Mouse (Mus musculus) neutrophil, adult 59 days (primary cell): Measurements from ENCODE around the gene Carmil2. TPM values are rescaled to one million over a fixed set of nuclear protein-coding genes. Genes with fewer than 3 reads are reported as not detected.

Source experiments
- total RNA-seq, 2 experiments: library from RNA; stranded (reverse); gene quantifications; 1 replicate in 1 of 2; 2 replicates in 1 of 2; pipeline ENCODE4 v1.2.4; 2023

Carmil2 gene
- 1 to 10 TPM; 9.4 to 9.7 TPM for total RNA-seq

GRCm38 (mm10) chr8:105685796-105686308 lies at the start of gene Carmil2:
Gene Carmil2 (plus strand): TSS chr8:105686274.

GRCm38 (mm10) chr8:105636963-105637510 lies 49.0 kb upstream of the Carmil2 start, which contains the start of gene Agrp:
Gene Agrp (minus strand): TSS chr8:105637393.

GRCm38 (mm10) chr8:105700966-105701824 lies 15.1 kb downstream of the Carmil2 start, which contains the start of the genes Acd and Pard6a:
Gene Acd (minus strand): TSS chr8:105701102.
Gene Pard6a (plus strand): TSS chr8:105701148.

DNA sequence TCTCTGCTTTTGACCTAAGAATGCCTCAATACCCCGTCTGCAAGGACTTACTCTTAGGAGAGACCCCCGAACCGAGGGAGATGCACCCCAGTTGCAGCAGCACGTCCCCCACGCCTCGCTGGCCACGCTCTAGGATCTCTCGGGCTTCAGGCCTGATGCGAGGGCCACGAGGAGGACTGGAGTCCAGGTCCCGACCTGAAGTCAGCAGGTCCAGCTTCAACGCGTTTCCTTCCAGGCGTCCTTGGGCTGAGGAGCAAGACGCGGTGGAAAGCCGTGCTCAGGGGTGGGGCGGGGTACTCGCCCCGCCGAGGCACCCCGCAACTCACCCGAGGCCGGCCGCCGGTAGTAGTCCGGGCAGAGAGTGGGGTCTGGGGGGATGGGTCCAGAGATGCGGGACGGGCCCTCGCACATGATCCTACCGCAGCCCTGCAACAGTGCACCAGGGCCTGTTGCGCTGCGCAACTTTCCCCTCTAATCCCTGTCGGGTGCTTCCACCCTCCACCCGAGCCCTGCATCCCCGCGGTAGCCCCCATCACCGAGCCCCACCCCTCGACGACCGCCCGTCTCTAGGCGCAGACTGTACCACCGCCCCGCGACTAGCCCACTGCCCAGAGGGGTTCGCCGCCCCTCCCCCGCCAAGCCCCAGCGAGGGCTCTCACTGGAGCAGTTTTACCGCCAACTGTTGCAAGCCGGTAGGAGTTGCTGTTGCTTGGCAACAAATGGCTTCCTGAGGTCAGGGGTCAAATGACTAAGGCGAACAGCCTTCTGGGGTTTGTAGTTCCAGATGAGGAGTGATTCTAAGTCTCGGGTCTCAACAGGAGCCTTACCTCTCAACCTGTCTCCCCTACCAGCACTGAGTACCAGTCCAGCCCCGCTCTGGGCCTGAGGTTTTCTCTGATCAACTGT lies 21.7 kb downstream of the Carmil2 start, which contains the start of the genes 4933405L10Rik and Enkd1:
TSS of gene 4933405L10Rik (plus strand) at position 158 of the 906 bp plus-strand sequence.
TSS of gene Enkd1 (minus strand) at position 713 of the 906 bp plus-strand sequence.

Other genes starting within 250 kb of the Carmil2 start
- 10 to 100 TPM; 10.9 to 18.1 TPM for gene Tppp3, start 214.7 kb upstream of the Carmil2 start, total RNA-seq
- gene Zdhhc1, start 189.4 kb upstream of the Carmil2 start, total RNA-seq: 1 to 10 TPM; 1.8 TPM
- not detected for gene Hsd11b2, start 167.5 kb upstream of the Carmil2 start, total RNA-seq
- 100 to 1,000 TPM; 142 to 159 TPM for gene Atp6v0d1, start 120.2 kb upstream of the Carmil2 start, total RNA-seq
- 10 to 100 TPM; 15.2 to 17.7 TPM for gene Ripor1, start 81.0 kb upstream of the Carmil2 start, total RNA-seq
- 100 to 1,000 TPM in 1 of 2 experiments, 10 to 100 TPM in 1; 93.2 to 103 TPM for gene Ctcf, start 49.7 kb upstream of the Carmil2 start, total RNA-seq
- not detected for gene Agrp, start 48.9 kb upstream of the Carmil2 start, total RNA-seq
- gene Acd, start 14.8 kb downstream of the Carmil2 start, total RNA-seq: 10 to 100 TPM; 26.9 to 32.0 TPM
- gene Pard6a, start 14.9 kb downstream of the Carmil2 start, total RNA-seq: 1 to 10 TPM; 4.0 to 6.4 TPM
- not detected for gene 4933405L10Rik, start 21.4 kb downstream of the Carmil2 start, total RNA-seq
- 1 to 10 TPM; 6.8 to 9.5 TPM for gene Enkd1, start 21.9 kb downstream of the Carmil2 start, total RNA-seq
- gene Gfod2, start 72.4 kb downstream of the Carmil2 start, total RNA-seq: under 1 TPM; 0.51 to 0.62 TPM
- gene Ranbp10, start 141.1 kb downstream of the Carmil2 start, total RNA-seq: 10 to 100 TPM; 21.9 to 25.2 TPM
- not detected for gene Tsnaxip1, start 141.5 kb downstream of the Carmil2 start, total RNA-seq
- gene Cenpt, start 167.0 kb downstream of the Carmil2 start, total RNA-seq: 10 to 100 TPM; 13.5 to 17.1 TPM
- gene Thap11, start 168.9 kb downstream of the Carmil2 start, total RNA-seq: 10 to 100 TPM; 32.8 to 39.9 TPM
- gene Nutf2, start 174.3 kb downstream of the Carmil2 start, total RNA-seq: 10 to 100 TPM; 22.8 to 35.5 TPM
- gene Edc4, start 194.6 kb downstream of the Carmil2 start, total RNA-seq: 10 to 100 TPM; 32.0 to 38.0 TPM
- not detected for gene Nrn1l, start 207.3 kb downstream of the Carmil2 start, total RNA-seq
- 10 to 100 TPM; 11.6 to 12.7 TPM for gene Pskh1, start 214.2 kb downstream of the Carmil2 start, total RNA-seq
- under 1 TPM in 1 of 2 experiments, not detected in 1; 0.98 TPM for gene Ctrl, start 247.6 kb downstream of the Carmil2 start, total RNA-seq